Mouse (Mus musculus): ENCODE measurements around the gene Sema6d. TPM values are rescaled to one million over a fixed set of nuclear protein-coding genes. Genes with fewer than 3 reads are reported as not detected.
"Not testable (repeated sequence)": the region's sequence is repeated elsewhere in the genome, so short reads cannot be mapped to it uniquely, and the experiment has no call there.

The Sema6d gene
- polyA plus RNA-seq, 1 experiment = 9.1 TPM

GRCm38 (mm10) chr2:124322528-124323215 lies 232.9 kb downstream of the Sema6d start:
- H3K4me3 ChIP-seq (ENCODE audit: insufficient read depth, low read length) = no peak overlapping the region
- no peak for TF ChIP-seq POLR2A (IDR thresholded peaks at IDR 0.05; ENCODE audit: borderline replicate concordance, low read depth, low read length)
- no peaks in the 10 kb centered on the region for H3K4me1 ChIP-seq (ENCODE audit: control insufficient read depth, insufficient read depth, low read length)
- H3K27ac ChIP-seq (ENCODE audit: insufficient read depth, low read depth, low read length) = no peak overlapping the region

GRCm38 (mm10) chr2:124324107-124324724 lies 234.4 kb downstream of the Sema6d start:
- H3K4me1 ChIP-seq (ENCODE audit: control insufficient read depth, insufficient read depth, low read length) = no peaks in the 10 kb centered on the region
- H3K4me3 ChIP-seq (ENCODE audit: insufficient read depth, low read length) = no peak overlapping the region
- no peak overlapping the region for H3K27ac ChIP-seq (ENCODE audit: insufficient read depth, low read depth, low read length)
- TF ChIP-seq CTCF (IDR thresholded peaks at IDR 0.05; ENCODE audit: low read depth, low read length) (no peak), POLR2A (IDR thresholded peaks at IDR 0.05; ENCODE audit: borderline replicate concordance, low read depth, low read length) (no peak)

GRCm38 (mm10) chr2:124329473-124330130 lies 239.8 kb downstream of the Sema6d start:
- H3K4me1 ChIP-seq (ENCODE audit: control insufficient read depth, insufficient read depth, low read length) = no peaks in the 10 kb centered on the region
- H3K27ac ChIP-seq (ENCODE audit: insufficient read depth, low read depth, low read length) = no peak overlapping the region
- TF ChIP-seq CTCF (IDR thresholded peaks at IDR 0.05; ENCODE audit: low read depth, low read length) (no peak), POLR2A (IDR thresholded peaks at IDR 0.05; ENCODE audit: borderline replicate concordance, low read depth, low read length) (no peak)
- no peak overlapping the region for H3K4me3 ChIP-seq (ENCODE audit: insufficient read depth, low read length)

- no peak for TF ChIP-seq POLR2A (IDR thresholded peaks at IDR 0.05; ENCODE audit: borderline replicate concordance, low read depth, low read length)
- TF ChIP-seq CTCF (IDR thresholded peaks at IDR 0.05; ENCODE audit: low read depth, low read length) = no peak
- no peaks in the 10 kb centered on the region for H3K4me1 ChIP-seq (ENCODE audit: control insufficient read depth, insufficient read depth, low read length)
- H3K4me3 ChIP-seq (ENCODE audit: insufficient read depth, low read length) = no peak overlapping the region
- H3K27ac ChIP-seq (ENCODE audit: insufficient read depth, low read depth, low read length) = no peak overlapping the region
These were observed 243.1 kb downstream of the Sema6d start for GRCm38 (mm10) chr2:124332890-124333289.

GRCm38 (mm10) chr2:124334655-124335054 lies 244.9 kb downstream of the Sema6d start:
- not testable (repeated sequence) for H3K27ac ChIP-seq (ENCODE audit: insufficient read depth, low read depth, low read length); H3K4me3 ChIP-seq (ENCODE audit: insufficient read depth, low read length); H3K4me1 ChIP-seq (ENCODE audit: control insufficient read depth, insufficient read depth, low read length)

GRCm38 (mm10) chr2:124338296-124338695 lies 248.5 kb downstream of the Sema6d start:
- no peak overlapping the region for H3K4me3 ChIP-seq (ENCODE audit: insufficient read depth, low read length)
- no peak overlapping the region for H3K27ac ChIP-seq (ENCODE audit: insufficient read depth, low read depth, low read length)
- TF ChIP-seq CTCF (IDR thresholded peaks at IDR 0.05; ENCODE audit: low read depth, low read length) (no peak), POLR2A (IDR thresholded peaks at IDR 0.05; ENCODE audit: borderline replicate concordance, low read depth, low read length) (no peak)
- H3K4me1 ChIP-seq (ENCODE audit: control insufficient read depth, insufficient read depth, low read length) = no peaks in the 10 kb centered on the region

- TF ChIP-seq POLR2A (IDR thresholded peaks at IDR 0.05; ENCODE audit: borderline replicate concordance, low read depth, low read length) (no peak), CTCF (IDR thresholded peaks at IDR 0.05; ENCODE audit: low read depth, low read length) (no peak)
These were observed 264.4 kb downstream of the Sema6d start for GRCm38 (mm10) chr2:124354191-124354590.

GRCm38 (mm10) chr2:124354716-124355115 lies 264.9 kb downstream of the Sema6d start:
- no peak for TF ChIP-seq POLR2A (IDR thresholded peaks at IDR 0.05; ENCODE audit: borderline replicate concordance, low read depth, low read length)
- TF ChIP-seq CTCF (IDR thresholded peaks at IDR 0.05; ENCODE audit: low read depth, low read length) = no peak
- H3K4me1 ChIP-seq (ENCODE audit: control insufficient read depth, insufficient read depth, low read length) = no peaks in the 10 kb centered on the region
- H3K27ac ChIP-seq (ENCODE audit: insufficient read depth, low read depth, low read length) = no peak overlapping the region
- no peak overlapping the region for H3K4me3 ChIP-seq (ENCODE audit: insufficient read depth, low read length)

More at GRCm38 (mm10) chr2:124354191-124354590, 264.4 kb downstream of the Sema6d start:
- no peak overlapping the region for H3K27ac ChIP-seq (ENCODE audit: insufficient read depth, low read depth, low read length)
- H3K4me1 ChIP-seq (ENCODE audit: control insufficient read depth, insufficient read depth, low read length) = no peaks in the 10 kb centered on the region
- no peak overlapping the region for H3K4me3 ChIP-seq (ENCODE audit: insufficient read depth, low read length)

GRCm38 (mm10) chr2:124369291-124369690 lies 279.5 kb downstream of the Sema6d start:
- no peak overlapping the region for H3K27ac ChIP-seq (ENCODE audit: insufficient read depth, low read depth, low read length)
- H3K4me1 ChIP-seq (ENCODE audit: control insufficient read depth, insufficient read depth, low read length) = no peaks in the 10 kb centered on the region
- no peak for TF ChIP-seq POLR2A (IDR thresholded peaks at IDR 0.05; ENCODE audit: borderline replicate concordance, low read depth, low read length)
- no peak for TF ChIP-seq CTCF (IDR thresholded peaks at IDR 0.05; ENCODE audit: low read depth, low read length)
- no peak overlapping the region for H3K4me3 ChIP-seq (ENCODE audit: insufficient read depth, low read length)

- H3K27ac ChIP-seq (ENCODE audit: insufficient read depth, low read depth, low read length) = no peak overlapping the region
These were observed 280.2 kb downstream of the Sema6d start for GRCm38 (mm10) chr2:124369991-124370390.

More at GRCm38 (mm10) chr2:124369991-124370390, 280.2 kb downstream of the Sema6d start:
- no peaks in the 10 kb centered on the region for H3K4me1 ChIP-seq (ENCODE audit: control insufficient read depth, insufficient read depth, low read length)
- H3K4me3 ChIP-seq (ENCODE audit: insufficient read depth, low read length) = no peak overlapping the region
- TF ChIP-seq CTCF (IDR thresholded peaks at IDR 0.05; ENCODE audit: low read depth, low read length) = no peak
- no peak for TF ChIP-seq POLR2A (IDR thresholded peaks at IDR 0.05; ENCODE audit: borderline replicate concordance, low read depth, low read length)
